Mouse (Mus musculus): Measurements from ENCODE around the gene Sacs. TPM values are rescaled to one million over a fixed set of nuclear protein-coding genes. Genes with fewer than 3 reads are reported as not detected.
A peak's percentile ranks its signal among the peaks of the same experiment; 100 is the strongest.
"Not testable (repeated sequence)": the region's sequence is repeated elsewhere in the genome, so short reads cannot be mapped to it uniquely, and the experiment has no call there.

Gene Sacs
- polyA plus RNA-seq, 1 experiment = 2.7 TPM

GRCm38 (mm10) chr14:61106404-61106803, 31.9 kb upstream of the Sacs start:
- H3K36me3 ChIP-seq (ENCODE audit: control insufficient read depth, insufficient read depth) = no peaks in the 10 kb centered on the region
- H3K79me3 ChIP-seq (ENCODE audit: low read depth) = no peaks in the 10 kb centered on the region
- no peaks in the 10 kb centered on the region for H3K79me2 ChIP-seq (ENCODE audit: control insufficient read depth, insufficient read depth)
- TF ChIP-seq MAX (IDR thresholded peaks at IDR 0.05) = no peak
- no peak for TF ChIP-seq CEBPB (IDR thresholded peaks at IDR 0.05; ENCODE audit: low read depth)
- TF ChIP-seq MYOD1 (IDR thresholded peaks at IDR 0.05; ENCODE audit: control insufficient read depth, insufficient read length, low read depth) = no peak
- TF ChIP-seq USF1 (IDR thresholded peaks at IDR 0.05; ENCODE audit: low read depth) = no peak
- TF ChIP-seq FOSL1 (IDR thresholded peaks at IDR 0.05; ENCODE audit: insufficient read depth, low read length, poor library complexity, severe bottlenecking) = no peak
- TF ChIP-seq MYOG (IDR thresholded peaks at IDR 0.05; ENCODE audit: control insufficient read depth, extremely low read depth, insufficient read length) = no peak
- TF ChIP-seq CTCF (IDR thresholded peaks at IDR 0.05; ENCODE audit: control insufficient read depth, insufficient read depth, insufficient read length) = no peak
- H3K4me3 ChIP-seq (ENCODE audit: insufficient read depth, poor library complexity, severe bottlenecking) = no peak overlapping the region
- no peak overlapping the region for H3ac ChIP-seq (ENCODE audit: control insufficient read depth, insufficient read length, low read depth)
- peaks cover 41% of the 10 kb centered on the region for H3K27me3 ChIP-seq (ENCODE audit: control insufficient read depth, insufficient read depth, insufficient read length)

- TF ChIP-seq CTCF (IDR thresholded peaks at IDR 0.05; ENCODE audit: control insufficient read depth, insufficient read depth, insufficient read length) (no peak), MYOD1 (IDR thresholded peaks at IDR 0.05; ENCODE audit: control insufficient read depth, insufficient read length, low read depth) (no peak), MAX (IDR thresholded peaks at IDR 0.05) (no peak), MYOG (IDR thresholded peaks at IDR 0.05; ENCODE audit: control insufficient read depth, extremely low read depth, insufficient read length) (no peak), CEBPB (IDR thresholded peaks at IDR 0.05; ENCODE audit: low read depth) (no peak), FOSL1 (IDR thresholded peaks at IDR 0.05; ENCODE audit: insufficient read depth, low read length, poor library complexity, severe bottlenecking) (no peak), USF1 (IDR thresholded peaks at IDR 0.05; ENCODE audit: low read depth) (no peak)
- Histone ChIP-seq H3K4me3 (ENCODE audit: insufficient read depth, poor library complexity, severe bottlenecking) (no peak overlapping the region), H3K79me2 (ENCODE audit: control insufficient read depth, insufficient read depth) (no peaks in the 10 kb centered on the region), H3ac (ENCODE audit: control insufficient read depth, insufficient read length, low read depth) (no peak overlapping the region), H3K27me3 (ENCODE audit: control insufficient read depth, insufficient read depth, insufficient read length) (peaks cover 42% of the 10 kb centered on the region), H3K36me3 (ENCODE audit: control insufficient read depth, insufficient read depth) (no peaks in the 10 kb centered on the region), H3K79me3 (ENCODE audit: low read depth) (no peaks in the 10 kb centered on the region)
Observed at GRCm38 (mm10) chr14:61108625-61109024, 29.6 kb upstream of the Sacs start.

- Histone ChIP-seq H3K27me3 (ENCODE audit: control insufficient read depth, insufficient read depth, insufficient read length) (peaks cover 16% of the 10 kb centered on the region), H3K79me3 (ENCODE audit: low read depth) (no peaks in the 10 kb centered on the region), H3K79me2 (ENCODE audit: control insufficient read depth, insufficient read depth) (no peaks in the 10 kb centered on the region), H3K36me3 (ENCODE audit: control insufficient read depth, insufficient read depth) (no peaks in the 10 kb centered on the region), H3K4me3 (ENCODE audit: insufficient read depth, poor library complexity, severe bottlenecking) (no peak overlapping the region), H3ac (ENCODE audit: control insufficient read depth, insufficient read length, low read depth) (peak overlapping the region; percentile 15)
- TF ChIP-seq CTCF (IDR thresholded peaks at IDR 0.05; ENCODE audit: control insufficient read depth, insufficient read depth, insufficient read length) (peak; percentile 84), USF1 (IDR thresholded peaks at IDR 0.05; ENCODE audit: low read depth) (no peak)
Observed at GRCm38 (mm10) chr14:61112404-61112803, 25.9 kb upstream of the Sacs start.

GRCm38 (mm10) chr14:61124755-61125154, 13.5 kb upstream of the Sacs start:
- Histone ChIP-seq H3K4me3 (ENCODE audit: insufficient read depth, poor library complexity, severe bottlenecking) (no peak overlapping the region), H3K79me2 (ENCODE audit: control insufficient read depth, insufficient read depth) (no peaks in the 10 kb centered on the region), H3K79me3 (ENCODE audit: low read depth) (no peaks in the 10 kb centered on the region), H3ac (ENCODE audit: control insufficient read depth, insufficient read length, low read depth) (no peak overlapping the region), H3K27me3 (ENCODE audit: control insufficient read depth, insufficient read depth, insufficient read length) (no peaks in the 10 kb centered on the region), H3K36me3 (ENCODE audit: control insufficient read depth, insufficient read depth) (no peaks in the 10 kb centered on the region)
- TF ChIP-seq FOSL1 (IDR thresholded peaks at IDR 0.05; ENCODE audit: insufficient read depth, low read length, poor library complexity, severe bottlenecking) (no peak), MYOG (IDR thresholded peaks at IDR 0.05; ENCODE audit: control insufficient read depth, extremely low read depth, insufficient read length) (no peak), MAX (IDR thresholded peaks at IDR 0.05) (no peak), CEBPB (IDR thresholded peaks at IDR 0.05; ENCODE audit: low read depth) (no peak), CTCF (IDR thresholded peaks at IDR 0.05; ENCODE audit: control insufficient read depth, insufficient read depth, insufficient read length) (no peak), MYOD1 (IDR thresholded peaks at IDR 0.05; ENCODE audit: control insufficient read depth, insufficient read length, low read depth) (no peak), USF1 (IDR thresholded peaks at IDR 0.05; ENCODE audit: low read depth) (no peak)

- H3ac ChIP-seq (ENCODE audit: control insufficient read depth, insufficient read length, low read depth) = no peak overlapping the region
- no peak overlapping the region for H3K4me3 ChIP-seq (ENCODE audit: insufficient read depth, poor library complexity, severe bottlenecking)
- H3K79me3 ChIP-seq (ENCODE audit: low read depth) = no peaks in the 10 kb centered on the region
- no peaks in the 10 kb centered on the region for H3K27me3 ChIP-seq (ENCODE audit: control insufficient read depth, insufficient read depth, insufficient read length)
- no peak for TF ChIP-seq FOSL1 (IDR thresholded peaks at IDR 0.05; ENCODE audit: insufficient read depth, low read length, poor library complexity, severe bottlenecking)
- no peak for TF ChIP-seq USF1 (IDR thresholded peaks at IDR 0.05; ENCODE audit: low read depth)
- TF ChIP-seq MYOG (IDR thresholded peaks at IDR 0.05; ENCODE audit: control insufficient read depth, extremely low read depth, insufficient read length) = no peak
- TF ChIP-seq MAX (IDR thresholded peaks at IDR 0.05) = no peak
- TF ChIP-seq CEBPB (IDR thresholded peaks at IDR 0.05; ENCODE audit: low read depth) = no peak
- TF ChIP-seq CTCF (IDR thresholded peaks at IDR 0.05; ENCODE audit: control insufficient read depth, insufficient read depth, insufficient read length) = no peak
- TF ChIP-seq MYOD1 (IDR thresholded peaks at IDR 0.05; ENCODE audit: control insufficient read depth, insufficient read length, low read depth) = no peak
- H3K79me2 ChIP-seq (ENCODE audit: control insufficient read depth, insufficient read depth) = no peaks in the 10 kb centered on the region
- no peaks in the 10 kb centered on the region for H3K36me3 ChIP-seq (ENCODE audit: control insufficient read depth, insufficient read depth)
Observed at GRCm38 (mm10) chr14:61125201-61125600, 13.1 kb upstream of the Sacs start.

GRCm38 (mm10) chr14:61127365-61127764, 10.9 kb upstream of the Sacs start:
- not testable (repeated sequence) for H3K79me3 ChIP-seq (ENCODE audit: low read depth); H3K36me3 ChIP-seq (ENCODE audit: control insufficient read depth, insufficient read depth); H3K27me3 ChIP-seq (ENCODE audit: control insufficient read depth, insufficient read depth, insufficient read length); H3K4me3 ChIP-seq (ENCODE audit: insufficient read depth, poor library complexity, severe bottlenecking); H3K79me2 ChIP-seq (ENCODE audit: control insufficient read depth, insufficient read depth); H3ac ChIP-seq (ENCODE audit: control insufficient read depth, insufficient read length, low read depth)

Measured in C2C12 (cell line).